Mouse (Mus musculus) forebrain, embryonic 15.5 days (tissue): ENCODE measurements around the gene 1110025L11Rik. TPM values are rescaled to one million over a fixed set of nuclear protein-coding genes. Genes with fewer than 3 reads are reported as not detected.
"Not testable (repeated sequence)": the region's sequence is repeated elsewhere in the genome, so short reads cannot be mapped to it uniquely, and the experiment has no call there.

Experiments used
- ATAC-seq: fragments of 200-750 bp; cut with Nextera tagmentation; replicated peaks from 2 replicates; pipeline ENCODE4 v1.8.0; 2017; ENCODE audit warnings: mild to moderate bottlenecking, moderate TSS enrichment, moderate library complexity
- H3K27ac ChIP-seq: fragments of 300-500 bp; sonication (generic); replicated peaks from 2 replicates; pipeline ENCODE4 v1.5.1; 2015; ENCODE audit warnings: mild to moderate bottlenecking, inconsistent platforms
- H3K27me3 ChIP-seq: fragments of 300-500 bp; sonication (generic); 2 replicates; pipeline ENCODE4 v1.6.1; 2015; ENCODE audit warnings: inconsistent platforms
- H3K36me3 ChIP-seq: fragments of 300-500 bp; sonication (generic); 2 replicates; pipeline ENCODE4 v1.6.1; 2015; ENCODE audit warnings: mild to moderate bottlenecking, inconsistent platforms
- H3K4me1 ChIP-seq: fragments of 300-500 bp; sonication (generic); 2 replicates; pipeline ENCODE4 v1.6.1; 2015; ENCODE audit warnings: inconsistent platforms
- H3K4me2 ChIP-seq: fragments of 300-500 bp; sonication (generic); replicated peaks from 2 replicates; pipeline ENCODE4 v1.6.1; 2015; ENCODE audit warnings: mild to moderate bottlenecking, inconsistent platforms
- H3K4me3 ChIP-seq: fragments of 300-500 bp; sonication (generic); 2 replicates; pipeline ENCODE4 v1.5.1; 2015; ENCODE audit warnings: mild to moderate bottlenecking, inconsistent platforms
- H3K9ac ChIP-seq: fragments of 300-500 bp; sonication (generic); replicated peaks from 2 replicates; pipeline ENCODE4 v1.6.1; 2015; ENCODE audit warnings: mild to moderate bottlenecking, inconsistent platforms
- H3K9me3 ChIP-seq: fragments of 300-500 bp; sonication (generic); 2 replicates; pipeline ENCODE4 v1.6.1; 2016; ENCODE audit warnings: inconsistent platforms
- WGBS: fragments of 180-500 bp; shearing (Covaris S2); methylation state at CpG from one replicate; pipeline ENCODE4 v1.1.7; 2015; ENCODE audit warnings: mixed read lengths; 5-methylcytosine and 5-hydroxymethylcytosine counted together
- polyA plus RNA-seq: library from polyadenylated mRNA; unstranded; fragments of >200 nt; fragmentation: Nextera tagmentation; extraction: Ambion mirVana; gene quantifications from 2 replicates; pipeline ENCODE4 v1.2.1, GENCODE M21; 2015

The 1110025L11Rik gene
- not detected in 2 replicates for polyA plus RNA-seq

- H3K27me3 ChIP-seq, H3K4me3 ChIP-seq, H3K9me3 ChIP-seq, ATAC-seq, H3K4me2 ChIP-seq, H3K27ac ChIP-seq, H3K4me1 ChIP-seq, H3K36me3 ChIP-seq, H3K9ac ChIP-seq: not testable (repeated sequence)
- WGBS = no CpG with 5 or more reads among the region's 2 CpGs
Observed at GRCm38 (mm10) chr16:89063902-89064301, at the start of gene 1110025L11Rik. TSS of gene 1110025L11Rik (minus strand) at chr16:89064002.

GRCm38 (mm10) chr16:89071041-89071440, 7.2 kb upstream of the 1110025L11Rik start:
- not testable (repeated sequence) for ATAC-seq, H3K4me2 ChIP-seq, H3K36me3 ChIP-seq, H3K4me3 ChIP-seq, H3K27me3 ChIP-seq, H3K27ac ChIP-seq, H3K4me1 ChIP-seq, H3K9ac ChIP-seq, H3K9me3 ChIP-seq
- WGBS = 84% methylated on average over 2 of the region's 2 CpGs

- no peak for ATAC-seq
Observed at GRCm38 (mm10) chr16:89047783-89048182, 16.0 kb downstream of the 1110025L11Rik start, which contains the start of gene Krtap6-5. TSS of gene Krtap6-5 (minus strand) at chr16:89047883.

GRCm38 (mm10) chr16:89041372-89041771, 22.4 kb downstream of the 1110025L11Rik start, which contains the start of gene Gm10228:
TSS of gene Gm10228 (minus strand) at chr16:89041472.
- H3K27ac ChIP-seq, ATAC-seq, H3K27me3 ChIP-seq, H3K4me3 ChIP-seq, H3K36me3 ChIP-seq, H3K4me2 ChIP-seq, H3K9ac ChIP-seq, H3K4me1 ChIP-seq, H3K9me3 ChIP-seq: not testable (repeated sequence)
- 88% methylated on average over 2 of the region's 4 CpGs for WGBS

More at GRCm38 (mm10) chr16:89047783-89048182, 16.0 kb downstream of the 1110025L11Rik start, which contains the start of gene Krtap6-5:
- H3K36me3 ChIP-seq = no peaks in the 10 kb centered on the region
- H3K4me2 ChIP-seq = no peak within 1 kb of the TSS
- no peaks in the 10 kb centered on the region for H3K9me3 ChIP-seq
- no peaks in the 10 kb centered on the region for H3K27me3 ChIP-seq
- H3K4me1 ChIP-seq = no peaks in the 10 kb centered on the region
- WGBS = 92% methylated on average over 3 of the region's 3 CpGs
- no peak within 1 kb of the TSS for H3K4me3 ChIP-seq
- no peak within 1 kb of the TSS for H3K9ac ChIP-seq
- no peak within 1 kb of the TSS for H3K27ac ChIP-seq

- H3K9ac ChIP-seq, H3K36me3 ChIP-seq, H3K27ac ChIP-seq, H3K27me3 ChIP-seq, H3K9me3 ChIP-seq, ATAC-seq, H3K4me2 ChIP-seq, H3K4me1 ChIP-seq, H3K4me3 ChIP-seq: not testable (repeated sequence)
- 91% methylated on average over 3 of the region's 3 CpGs for WGBS
Observed at GRCm38 (mm10) chr16:89031399-89031798, 32.4 kb downstream of the 1110025L11Rik start, which contains the start of gene Krtap6-1. TSS of gene Krtap6-1 (plus strand) at chr16:89031699.

- not testable (repeated sequence) for H3K4me2 ChIP-seq, H3K9ac ChIP-seq, H3K9me3 ChIP-seq, H3K27ac ChIP-seq, H3K27me3 ChIP-seq, H3K4me3 ChIP-seq, ATAC-seq, H3K36me3 ChIP-seq, H3K4me1 ChIP-seq
- WGBS = 88% methylated on average over 3 of the region's 3 CpGs
Observed at GRCm38 (mm10) chr16:89014984-89015383, 48.8 kb downstream of the 1110025L11Rik start, which contains the start of gene Gm10229. TSS of gene Gm10229 (plus strand) at chr16:89015284.

GRCm38 (mm10) chr16:89013973-89014372, 49.8 kb downstream of the 1110025L11Rik start:
- Histone ChIP-seq H3K9me3 (no peaks in the 10 kb centered on the region), H3K27me3 (no peaks in the 10 kb centered on the region), H3K9ac (no peak overlapping the region), H3K4me1 (no peaks in the 10 kb centered on the region), H3K4me3 (no peak overlapping the region), H3K27ac (no peak overlapping the region), H3K36me3 (no peaks in the 10 kb centered on the region), H3K4me2 (no peak overlapping the region)
- ATAC-seq = no peak
- 98% methylated on average over 3 of the region's 3 CpGs for WGBS

Other genes starting within 250 kb of the 1110025L11Rik start
- not detected in 2 replicates for gene Krtap15, start 243.8 kb downstream of the 1110025L11Rik start, polyA plus RNA-seq
- gene Krtap14, start 237.9 kb downstream of the 1110025L11Rik start, polyA plus RNA-seq = not detected in 2 replicates
- gene Krtap19-1, start 194.6 kb downstream of the 1110025L11Rik start, polyA plus RNA-seq = not detected in 2 replicates
- gene Krtap19-2, start 189.7 kb downstream of the 1110025L11Rik start, polyA plus RNA-seq = not detected in 2 replicates
- not detected in 2 replicates for gene Krtap19-3, start 186.0 kb downstream of the 1110025L11Rik start, polyA plus RNA-seq
- gene Krtap19-4, start 178.9 kb downstream of the 1110025L11Rik start, polyA plus RNA-seq = not detected in 2 replicates
- not detected in 2 replicates for gene Krtap19-5, start 167.5 kb downstream of the 1110025L11Rik start, polyA plus RNA-seq
- gene Krtap19-9b, start 131.7 kb downstream of the 1110025L11Rik start, polyA plus RNA-seq = not detected in 2 replicates
- not detected in 2 replicates for gene Krtap16-3, start 101.1 kb downstream of the 1110025L11Rik start, polyA plus RNA-seq
- not detected in 2 replicates for gene Krtap22-2, start 53.2 kb downstream of the 1110025L11Rik start, polyA plus RNA-seq
- not detected in 2 replicates for gene Gm10229, start 48.7 kb downstream of the 1110025L11Rik start, polyA plus RNA-seq
- gene Krtap6-1, start 32.3 kb downstream of the 1110025L11Rik start, polyA plus RNA-seq = not detected in 2 replicates
- not detected in 2 replicates for gene Gm10228, start 22.5 kb downstream of the 1110025L11Rik start, polyA plus RNA-seq
- gene Krtap6-5, start 16.1 kb downstream of the 1110025L11Rik start, polyA plus RNA-seq = not detected in 2 replicates
- gene Krtap6-3, start 20.0 kb upstream of the 1110025L11Rik start, polyA plus RNA-seq = not detected in 2 replicates
- not detected in 2 replicates for gene Gm6358, start 76.8 kb upstream of the 1110025L11Rik start, polyA plus RNA-seq
- gene Gm10061, start 87.1 kb upstream of the 1110025L11Rik start, polyA plus RNA-seq = not detected in 2 replicates
- gene Gm9789, start 94.0 kb upstream of the 1110025L11Rik start, polyA plus RNA-seq = not detected in 2 replicates
- not detected in 2 replicates for gene Gm7735, start 105.5 kb upstream of the 1110025L11Rik start, polyA plus RNA-seq
- gene 1110057P08Rik, start 110.7 kb upstream of the 1110025L11Rik start, polyA plus RNA-seq = not detected in 2 replicates
- gene Krtap20-2, start 141.9 kb upstream of the 1110025L11Rik start, polyA plus RNA-seq = not detected in 2 replicates